Mouse (Mus musculus): ENCODE data around the gene Strip2. TPM values are rescaled to one million over a fixed set of nuclear protein-coding genes. Genes with fewer than 3 reads are reported as not detected.

Gene Strip2
- total RNA-seq, 2 experiments from 2014 or later: 0.33 to 1.3 TPM

GRCm38 (mm10) chr6:29925594-29926219, 8.9 kb downstream of the Strip2 start:
- peak; percentile 80 for ATAC-seq (ENCODE audit: poor library complexity, severe bottlenecking)

- no peak for ATAC-seq (ENCODE audit: poor library complexity, severe bottlenecking)
Measured at GRCm38 (mm10) chr6:29930087-29930486, 13.3 kb downstream of the Strip2 start.

GRCm38 (mm10) chr6:29930665-29931064, 13.9 kb downstream of the Strip2 start:
- no peak for ATAC-seq (ENCODE audit: poor library complexity, severe bottlenecking)

- ATAC-seq (ENCODE audit: poor library complexity, severe bottlenecking): no peak
Measured at GRCm38 (mm10) chr6:29931181-29931580, 14.4 kb downstream of the Strip2 start.

- no peak for ATAC-seq (ENCODE audit: poor library complexity, severe bottlenecking)
Measured at GRCm38 (mm10) chr6:29935741-29936140, 18.9 kb downstream of the Strip2 start.

- no peak for ATAC-seq (ENCODE audit: poor library complexity, severe bottlenecking)
Measured at GRCm38 (mm10) chr6:29940428-29940827, 23.6 kb downstream of the Strip2 start.

- no peak for ATAC-seq (ENCODE audit: poor library complexity, severe bottlenecking)
Measured at GRCm38 (mm10) chr6:29941036-29941435, 24.2 kb downstream of the Strip2 start.

- ATAC-seq (ENCODE audit: poor library complexity, severe bottlenecking): no peak
Measured at GRCm38 (mm10) chr6:29944465-29944864, 27.7 kb downstream of the Strip2 start.

- ATAC-seq (ENCODE audit: poor library complexity, severe bottlenecking): no peak
Measured at GRCm38 (mm10) chr6:29946568-29946967, 29.8 kb downstream of the Strip2 start.

GRCm38 (mm10) chr6:29947823-29948222, 31.0 kb downstream of the Strip2 start:
- no peak for ATAC-seq (ENCODE audit: poor library complexity, severe bottlenecking)

GRCm38 (mm10) chr6:29956749-29957148, 39.9 kb downstream of the Strip2 start:
- no peak for ATAC-seq (ENCODE audit: poor library complexity, severe bottlenecking)

GRCm38 (mm10) chr6:29958669-29959068, 41.9 kb downstream of the Strip2 start:
- no peak for ATAC-seq (ENCODE audit: poor library complexity, severe bottlenecking)

GRCm38 (mm10) chr6:29961081-29961480, 44.3 kb downstream of the Strip2 start:
- ATAC-seq (ENCODE audit: poor library complexity, severe bottlenecking): no peak

GRCm38 (mm10) chr6:29967917-29968316, 51.1 kb downstream of the Strip2 start:
- no peak for ATAC-seq (ENCODE audit: poor library complexity, severe bottlenecking)

- ATAC-seq (ENCODE audit: poor library complexity, severe bottlenecking): no peak
Measured at GRCm38 (mm10) chr6:29973341-29973740, 56.5 kb downstream of the Strip2 start.

- no peak for ATAC-seq (ENCODE audit: poor library complexity, severe bottlenecking)
Measured at GRCm38 (mm10) chr6:29974836-29975235, 58.0 kb downstream of the Strip2 start.

- no peak for ATAC-seq (ENCODE audit: poor library complexity, severe bottlenecking)
Measured at GRCm38 (mm10) chr6:29980461-29980860, 63.6 kb downstream of the Strip2 start.

GRCm38 (mm10) chr6:29981797-29982196, 65.0 kb downstream of the Strip2 start:
- ATAC-seq (ENCODE audit: poor library complexity, severe bottlenecking): no peak

- peak; percentile 96 for ATAC-seq (ENCODE audit: poor library complexity, severe bottlenecking)
Measured at GRCm38 (mm10) chr6:29985058-29985498, 68.3 kb downstream of the Strip2 start.

GRCm38 (mm10) chr6:29985504-29985903, 68.7 kb downstream of the Strip2 start:
- no peak for ATAC-seq (ENCODE audit: poor library complexity, severe bottlenecking)

- ATAC-seq (ENCODE audit: poor library complexity, severe bottlenecking): no peak
Measured at GRCm38 (mm10) chr6:29985986-29986385, 69.2 kb downstream of the Strip2 start.

- no peak for ATAC-seq (ENCODE audit: poor library complexity, severe bottlenecking)
Measured at GRCm38 (mm10) chr6:29987246-29987645, 70.4 kb downstream of the Strip2 start.

GRCm38 (mm10) chr6:29998140-29998539, 81.3 kb downstream of the Strip2 start:
- no peak for ATAC-seq (ENCODE audit: poor library complexity, severe bottlenecking)
